Mouse (Mus musculus) G1E (cell line): ENCODE measurements at regions not wholly inside any gene's neighbourhood (a gene's known extent, or its start where the extent isn't known, plus 50 kb on each side); places are given as distances from the start of the nearest gene placed in this dataset.
"Not testable (repeated sequence)": the region's sequence is repeated elsewhere in the genome, so short reads cannot be mapped to it uniquely, and the experiment has no call there.

Experiments used
- CTCF ChIP-seq: IDR thresholded peaks from 2 replicates; pipeline ENCODE4 v1.5.1; 2012; ENCODE audit warnings: low read depth, low read length, inconsistent platforms, mixed read lengths
- GATA1 ChIP-seq: IDR thresholded peaks from 2 replicates; pipeline ENCODE4 v1.6.1; 2012; ENCODE audit warnings: borderline replicate concordance, low read length, inconsistent platforms, mixed read lengths
- GATA2 ChIP-seq: IDR thresholded peaks from 2 replicates; pipeline ENCODE4 v1.6.1; 2012; ENCODE audit warnings: low read depth, low read length, inconsistent platforms, borderline replicate concordance
- POLR2AphosphoS5 ChIP-seq: IDR thresholded peaks from 2 replicates; pipeline ENCODE4 v1.6.1; 2012; ENCODE audit warnings: low read depth, low read length, inconsistent platforms; ENCODE audit not compliant: insufficient replicate concordance
- TAL1 ChIP-seq: conservative IDR thresholded peaks from 2 replicates; pipeline ENCODE4 v1.6.1; 2012; ENCODE audit warnings: low read depth, low read length, inconsistent platforms, mixed read lengths

- not testable (repeated sequence) for TF ChIP-seq CTCF, GATA1, POLR2AphosphoS5, TAL1, GATA2
Measured at GRCm38 (mm10) chr13:65586231-65586630, 73.8 kb downstream of the Gm10139 start.
